Mouse (Mus musculus) common myeloid progenitor, adult 5-6 weeks (primary cell): Measurements from ENCODE around the gene Cul7. TPM values are rescaled to one million over a fixed set of nuclear protein-coding genes. Genes with fewer than 3 reads are reported as not detected.
A peak's percentile ranks its signal among the peaks of the same experiment; 100 is the strongest.

ENCODE experiments used
- ATAC-seq: replicated peaks from 2 replicates; pipeline ENCODE4 v1.8.0; 2016; ENCODE audit warnings: low read depth, mild to moderate bottlenecking, moderate TSS enrichment, inconsistent platforms; ENCODE audit not compliant: poor library complexity, severe bottlenecking
- total RNA-seq: library from RNA; stranded (forward); fragments of 200-1000, 187-1606 nt; gene quantifications from 2 replicates; pipeline ENCODE4 v1.2.3, GENCODE M21; 2017

Gene Cul7
- total RNA-seq, 1 experiment from 2014 or later, result 22.7 TPM

GRCm38 (mm10) chr17:46662730-46663129 is 12.6 kb downstream of the Cul7 start:
- no peak for ATAC-seq

DNA sequence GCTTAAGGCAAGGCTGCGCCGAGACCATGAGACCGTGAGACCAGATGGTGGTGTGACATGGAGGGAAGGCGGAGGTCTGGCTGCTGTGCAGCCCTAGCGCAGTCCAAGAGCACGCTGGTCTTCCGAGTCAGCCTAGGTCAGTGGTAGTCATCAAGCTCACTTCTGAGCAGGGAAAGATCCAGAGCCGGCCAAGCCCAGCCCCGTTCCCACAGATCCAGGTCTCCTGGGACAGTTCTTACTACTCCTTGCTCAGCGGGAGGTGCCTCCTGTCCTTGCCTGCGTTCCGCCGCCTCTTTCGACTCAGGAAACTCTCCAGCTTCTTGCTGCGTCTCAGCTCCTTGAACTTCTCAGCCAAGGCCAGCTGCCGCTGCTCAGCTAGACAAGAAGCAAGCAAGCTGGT is 17.6 kb downstream of the Cul7 start:
- no peak for ATAC-seq

DNA sequence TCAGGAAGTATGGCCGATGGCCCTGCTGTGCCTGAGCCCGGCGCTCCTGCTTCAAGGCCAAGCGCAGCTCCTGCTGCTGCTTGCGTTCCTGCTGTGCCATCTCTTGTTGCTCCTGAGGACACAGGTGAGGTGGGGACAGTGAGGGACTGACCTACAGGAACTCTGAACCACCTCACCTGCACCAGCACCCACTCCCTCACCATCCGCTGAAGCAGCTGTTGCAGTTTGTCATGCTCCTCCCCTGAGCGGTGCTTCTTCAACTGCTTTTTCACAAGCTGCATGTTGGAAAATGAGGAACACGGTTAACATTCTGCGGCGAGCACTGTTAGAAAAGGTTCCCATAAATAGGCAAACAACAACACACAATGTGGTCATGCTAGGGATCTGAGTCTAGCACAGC is 19.8 kb downstream of the Cul7 start:
- no peak for ATAC-seq

- ATAC-seq, result peak; percentile 97
Observed at GRCm38 (mm10) chr17:46673850-46674529, 23.9 kb downstream of the Cul7 start, which contains the start of gene Rrp36. Gene Rrp36, minus strand, starts transcription at chr17:46674352.

GRCm38 (mm10) chr17:46674530-46675283 is 24.6 kb downstream of the Cul7 start:
- ATAC-seq, result no peak

DNA sequence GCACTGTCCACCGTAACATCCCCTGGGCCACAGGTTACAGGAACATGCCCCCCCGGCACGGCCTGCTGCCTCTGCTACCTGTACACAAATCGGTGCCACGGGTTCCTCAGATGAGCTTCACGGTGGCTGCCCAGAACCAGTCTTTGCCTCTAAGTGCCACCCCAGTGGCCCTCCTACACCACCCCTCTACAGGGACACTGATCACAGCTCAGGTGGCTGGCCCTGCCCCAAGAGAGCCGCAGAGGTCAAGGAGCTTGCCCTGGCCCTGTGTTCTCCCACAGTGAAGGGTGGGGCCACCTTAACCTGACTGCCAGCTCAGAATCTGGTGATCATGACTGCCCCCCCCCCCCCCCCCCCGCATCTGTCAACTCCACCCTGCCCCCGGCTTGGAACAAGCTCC is 28.3 kb downstream of the Cul7 start, which contains the start of gene Mea1:
Gene Mea1, plus strand, starts transcription at position 378 of the 400 bp plus-strand sequence.
- ATAC-seq, result no peak

GRCm38 (mm10) chr17:46678911-46679310 is 28.8 kb downstream of the Cul7 start:
- no peak for ATAC-seq

DNA sequence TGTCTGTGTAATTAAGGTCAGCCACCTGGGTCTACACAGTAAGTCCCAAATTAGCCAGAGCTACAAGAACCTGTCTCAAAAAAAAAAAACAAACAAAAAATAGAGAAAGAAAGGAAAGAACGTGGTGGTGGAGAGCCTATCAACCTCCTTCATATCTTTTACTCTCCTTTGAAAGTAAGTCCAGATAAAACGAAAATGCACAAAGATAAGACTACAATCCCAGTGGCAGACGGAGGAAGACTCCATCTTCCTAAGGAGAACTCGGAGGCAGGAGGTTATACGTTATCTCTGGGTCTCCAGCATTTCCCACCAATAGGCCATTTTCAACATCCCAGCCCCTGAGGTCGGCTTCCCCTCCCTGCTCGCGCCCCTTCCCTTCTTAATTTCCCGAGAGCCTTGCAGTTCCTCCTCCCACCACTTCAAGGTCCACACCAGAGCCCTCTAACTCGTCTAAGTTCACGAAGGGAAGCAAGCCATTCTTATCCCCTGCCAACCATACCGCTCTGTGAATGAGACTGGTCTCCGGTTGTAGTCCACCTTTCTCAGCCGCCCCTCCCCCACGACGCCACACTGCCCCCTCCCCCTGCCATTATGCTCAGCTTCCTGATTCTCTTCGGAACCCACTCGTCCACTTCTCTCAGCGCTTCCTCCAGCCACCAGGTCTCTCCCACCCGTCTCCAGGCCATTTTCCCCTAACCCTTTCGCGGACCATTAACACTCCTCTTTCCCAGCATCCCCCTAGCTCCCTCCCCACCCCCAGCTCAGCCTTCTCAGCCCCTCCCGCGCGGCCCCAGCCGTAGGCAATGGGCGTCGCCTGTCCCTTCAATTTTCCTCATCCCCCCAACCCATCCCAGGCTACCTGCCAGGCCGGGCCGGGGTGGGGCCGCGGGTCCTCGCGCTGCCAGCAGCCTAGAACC is 30.0 kb downstream of the Cul7 start:
- peak; percentile 42 for ATAC-seq

GRCm38 (mm10) chr17:46680760-46681373 is 30.7 kb downstream of the Cul7 start, which contains the start of gene Klhdc3:
Gene Klhdc3, minus strand, starts transcription at chr17:46680914.
- ATAC-seq, result peak; percentile 95

DNA sequence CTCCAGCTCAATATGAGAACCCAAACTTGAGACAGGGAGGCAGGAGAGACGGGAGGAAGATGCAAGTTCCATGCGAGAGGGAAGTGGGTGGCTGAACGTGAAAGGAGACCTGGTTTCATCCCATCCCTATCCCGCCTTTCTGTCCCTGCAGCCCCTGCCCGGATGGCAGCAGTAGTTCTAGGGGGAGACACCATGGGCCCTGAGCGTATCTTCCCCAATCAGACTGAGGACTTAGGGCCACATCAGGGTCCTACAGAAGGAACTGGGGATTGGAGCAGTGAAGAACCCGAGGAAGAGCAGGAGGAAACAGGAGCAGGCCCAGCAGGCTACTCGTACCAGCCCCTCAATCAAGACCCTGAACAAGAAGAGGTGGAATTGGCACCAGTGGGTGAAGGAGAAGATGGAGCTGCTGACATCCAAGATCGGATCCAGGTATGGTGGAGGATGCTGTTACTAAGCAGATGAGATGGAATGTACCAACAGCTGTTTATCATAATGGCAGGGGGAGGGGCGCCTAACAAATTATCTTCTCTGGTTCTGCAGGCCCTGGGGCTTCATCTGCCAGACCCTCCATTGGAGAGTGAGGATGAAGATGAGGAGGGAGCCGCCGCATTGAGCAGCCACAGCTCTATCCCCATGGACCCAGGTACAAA is 31.5 kb downstream of the Cul7 start:
- no peak for ATAC-seq

- no peak for ATAC-seq
Observed at GRCm38 (mm10) chr17:46682654-46683389, 32.7 kb downstream of the Cul7 start.

- no peak for ATAC-seq
Observed at GRCm38 (mm10) chr17:46685913-46686312, 35.8 kb downstream of the Cul7 start.

- ATAC-seq, result no peak
Observed at GRCm38 (mm10) chr17:46690665-46691064, 40.5 kb downstream of the Cul7 start.

DNA sequence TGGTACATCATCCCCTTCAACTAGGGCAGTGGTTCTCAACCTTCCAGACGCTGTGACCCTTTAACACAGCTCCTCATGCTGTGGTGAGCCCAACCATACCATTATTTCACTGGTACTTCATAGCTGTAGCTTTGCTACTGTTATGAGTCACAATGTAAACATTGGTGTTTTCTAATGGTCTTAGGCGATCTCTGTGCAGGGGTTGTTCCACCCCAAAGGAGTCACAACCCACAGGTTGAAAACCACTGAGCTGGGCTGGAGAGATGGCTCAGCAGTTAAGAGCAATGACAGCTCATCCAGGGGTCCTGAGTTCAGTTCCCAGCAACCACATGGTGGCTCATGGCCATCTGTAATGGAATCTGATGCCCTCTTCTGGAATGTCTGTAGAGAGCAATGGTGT is 41.3 kb downstream of the Cul7 start:
- no peak for ATAC-seq

- ATAC-seq, result no peak
Observed at GRCm38 (mm10) chr17:46694517-46695063, 44.5 kb downstream of the Cul7 start.

DNA sequence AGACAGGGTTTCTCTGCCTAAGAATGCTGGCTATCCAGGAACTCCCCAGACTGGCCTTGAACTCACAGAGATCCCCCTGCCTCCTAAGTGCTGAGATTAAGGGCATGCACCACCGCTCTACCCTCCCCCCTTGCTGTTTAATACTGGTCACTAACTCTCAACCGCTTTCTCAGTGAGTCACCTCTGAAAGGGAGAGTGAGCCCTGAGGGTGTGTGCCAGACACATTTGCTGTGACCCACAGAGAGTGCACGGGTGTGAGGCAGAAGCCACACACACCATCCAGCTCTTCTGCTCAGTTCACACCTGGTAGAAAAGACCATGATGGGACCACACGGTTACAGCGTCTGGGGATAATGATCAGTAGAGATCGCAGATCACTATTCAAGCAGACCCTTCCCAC is 48.4 kb downstream of the Cul7 start:
- no peak for ATAC-seq

GRCm38 (mm10) chr17:46699245-46699644 is 49.1 kb downstream of the Cul7 start:
- ATAC-seq, result no peak

DNA sequence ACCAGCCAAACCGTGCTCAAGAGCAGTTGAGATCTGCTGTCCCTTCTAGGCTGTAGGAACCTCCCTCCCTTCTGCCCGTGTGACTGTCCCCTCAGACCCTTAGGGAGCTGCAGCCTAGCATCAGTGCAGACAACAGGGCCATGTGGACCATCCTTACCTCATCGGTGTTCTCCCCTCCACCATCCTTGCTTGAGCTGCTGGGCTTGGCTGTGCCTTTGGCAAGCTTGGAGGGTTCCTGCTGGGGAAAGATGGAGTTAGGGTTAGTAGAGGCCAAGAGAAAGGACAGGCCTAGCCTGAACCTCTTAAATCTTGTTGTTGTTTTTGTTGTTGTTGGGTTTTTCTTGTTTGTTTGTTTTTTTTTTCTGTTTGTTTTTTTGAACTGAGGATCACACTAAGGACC is 49.8 kb downstream of the Cul7 start:
- ATAC-seq, result no peak

GRCm38 (mm10) chr17:46701489-46701888 is 51.4 kb downstream of the Cul7 start:
- ATAC-seq, result no peak
